Mouse (Mus musculus) megakaryocyte, adult 5-6 weeks (primary cell): ENCODE measurements around the gene Defb33. TPM values are rescaled to one million over a fixed set of nuclear protein-coding genes. Genes with fewer than 3 reads are reported as not detected.

ENCODE experiments used
- ATAC-seq: 2 replicates; pipeline ENCODE4 v1.8.0; 2016; ENCODE audit warnings: mild to moderate bottlenecking, inconsistent platforms; ENCODE audit not compliant: poor library complexity, severe bottlenecking
- total RNA-seq, 2 experiments: library from RNA; stranded (forward) in 1 of 2; stranded (reverse) in 1 of 2; fragments of 153-499, 151-499 nt in 1 of 2; fragments of 221-1000, 200-1000 nt in 1 of 2; gene quantifications; 2 replicates each; pipeline versions ENCODE4 v1.2.3 to v1.2.4; 2015 to 2017

Gene Defb33
- total RNA-seq (2015) (not detected in 2 replicates), total RNA-seq (2017) (not detected in 2 replicates)

DNA sequence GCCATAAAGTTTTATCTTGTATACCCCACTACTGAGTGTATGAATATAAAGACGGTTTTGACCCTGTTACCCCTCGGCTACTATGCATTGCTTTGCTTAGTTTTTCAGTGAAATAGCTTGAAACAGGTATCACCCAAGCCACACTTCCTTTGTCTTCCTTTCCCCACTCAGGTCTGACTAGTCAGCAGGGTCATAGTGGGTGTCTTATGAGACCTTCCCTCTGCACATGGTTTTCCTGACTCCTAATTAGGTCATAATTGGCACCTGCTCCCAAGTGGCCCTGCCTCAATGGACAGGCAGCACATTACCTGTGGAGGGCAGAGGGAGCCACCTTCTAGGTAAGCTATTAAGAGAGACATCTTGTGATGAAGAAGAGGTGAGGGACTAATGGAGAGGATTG, at the start of gene Defb33:
TSS of gene Defb33 (plus strand) at position 301 of the 400 bp plus-strand sequence.
- ATAC-seq = no peak

- ATAC-seq = no peak
Measured at GRCm38 (mm10) chr8:20874608-20875007, 17.9 kb upstream of the Defb33 start.

- ATAC-seq = no peak
Measured at GRCm38 (mm10) chr8:20902527-20902926, 10.1 kb downstream of the Defb33 start, which contains the start of gene Gm15056. Gm15056 (minus strand) TSS chr8:20902627.

- peak; percentile 45; the same call in 1 of the 2 replicates for ATAC-seq
Measured at GRCm38 (mm10) chr8:20907119-20907518, 14.7 kb downstream of the Defb33 start.

- ATAC-seq = peak; percentile 87
Measured at GRCm38 (mm10) chr8:20908256-20908655, 15.8 kb downstream of the Defb33 start.

DNA sequence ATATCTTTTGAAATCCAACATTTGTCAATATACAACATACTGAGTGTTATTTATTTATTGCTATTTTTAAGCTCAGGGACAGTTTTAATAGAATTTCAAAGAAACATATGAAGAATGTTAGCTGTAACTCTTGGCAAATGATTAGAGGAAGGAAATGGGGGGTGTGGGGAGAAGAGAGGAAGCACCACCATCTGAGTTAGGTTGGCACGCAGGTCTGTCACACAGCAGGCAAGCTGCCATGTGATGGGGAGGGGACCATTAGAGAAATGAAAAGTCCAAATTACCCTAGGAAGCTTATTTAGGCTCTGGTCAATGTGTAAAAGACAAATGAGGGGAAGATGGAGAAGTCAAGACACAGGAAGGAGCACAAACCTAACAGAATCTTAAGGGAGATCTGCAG, 19.8 kb downstream of the Defb33 start:
- ATAC-seq = no peak

DNA sequence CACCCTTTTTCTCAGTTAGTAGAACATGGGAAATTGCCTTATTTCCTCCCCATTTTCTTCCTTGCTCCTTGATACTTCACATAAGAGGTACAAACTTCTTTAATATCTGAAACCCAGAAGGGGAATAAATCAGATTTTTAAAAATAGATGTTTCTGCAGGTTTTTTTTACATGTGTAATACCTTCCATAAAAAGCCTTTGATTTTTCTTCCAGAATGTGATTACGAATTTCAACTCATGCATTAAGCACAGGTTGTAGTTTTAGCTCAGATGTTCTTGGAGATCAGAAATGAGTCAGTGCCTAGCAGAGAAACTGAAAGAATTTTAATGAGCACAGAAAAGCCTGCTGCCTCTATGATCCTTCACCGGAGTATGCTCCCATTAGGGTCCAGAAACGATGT, 29.5 kb downstream of the Defb33 start, which contains the start of gene Gm6040:
TSS of gene Gm6040 (minus strand) at position 101 of the 400 bp plus-strand sequence.
- no peak for ATAC-seq

DNA sequence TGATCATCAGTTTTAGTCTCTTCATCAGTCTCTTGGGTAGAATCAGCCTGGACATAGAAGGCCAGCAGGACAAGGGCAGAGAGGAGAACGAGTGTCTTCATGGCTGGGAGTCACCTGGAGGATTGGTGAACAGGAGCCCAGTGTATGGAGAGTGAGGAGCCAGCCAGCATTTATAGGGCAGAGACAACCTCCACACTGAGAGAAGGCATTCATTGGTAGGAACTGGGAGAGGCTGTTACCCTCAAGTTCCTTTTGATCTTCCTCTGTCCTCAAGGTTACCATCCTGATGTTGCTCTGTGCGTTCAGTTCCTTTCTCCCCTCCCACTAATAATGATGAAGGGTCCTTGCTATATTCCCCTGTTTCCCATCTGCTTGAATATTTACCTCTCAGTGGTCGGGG, 52.1 kb downstream of the Defb33 start, which contains the start of gene AY761185:
TSS of gene AY761185 (minus strand) at position 101 of the 400 bp plus-strand sequence.
- no peak for ATAC-seq

Other genes with a start within 250 kb of the Defb33 start
- gene Gm15056, start 10.0 kb downstream of the Defb33 start, total RNA-seq (2015) = not detected in 2 replicates
- not detected in 2 replicates for gene Gm15056, start 10.0 kb downstream of the Defb33 start, total RNA-seq (2017)
- gene Gm6040, start 29.4 kb downstream of the Defb33 start, total RNA-seq (2015) = not detected in 2 replicates
- not detected in 2 replicates for gene Gm6040, start 29.4 kb downstream of the Defb33 start, total RNA-seq (2017)
- not detected in 2 replicates for gene AY761185, start 52.0 kb downstream of the Defb33 start, total RNA-seq (2015)
- not detected in 2 replicates for gene AY761185, start 52.0 kb downstream of the Defb33 start, total RNA-seq (2017)
- gene Defa21, start 132.9 kb downstream of the Defb33 start, total RNA-seq (2015) = not detected in 2 replicates
- gene Defa21, start 132.9 kb downstream of the Defb33 start, total RNA-seq (2017) = not detected in 2 replicates
- gene Defa23, start 162.4 kb downstream of the Defb33 start, total RNA-seq (2015) = not detected in 2 replicates
- not detected in 2 replicates for gene Defa23, start 162.4 kb downstream of the Defb33 start, total RNA-seq (2017)
- not detected in 2 replicates for gene Defa35, start 172.4 kb downstream of the Defb33 start, total RNA-seq (2015)
- gene Defa35, start 172.4 kb downstream of the Defb33 start, total RNA-seq (2017) = not detected in 2 replicates
- gene Defa25, start 191.8 kb downstream of the Defb33 start, total RNA-seq (2015) = not detected in 2 replicates
- not detected in 2 replicates for gene Defa25, start 191.8 kb downstream of the Defb33 start, total RNA-seq (2017)
- gene Gm14851, start 203.4 kb downstream of the Defb33 start, total RNA-seq (2015) = not detected in 2 replicates
- not detected in 2 replicates for gene Gm14851, start 203.4 kb downstream of the Defb33 start, total RNA-seq (2017)
- gene Defa30, start 242.0 kb downstream of the Defb33 start, total RNA-seq (2015) = not detected in 2 replicates
- not detected in 2 replicates for gene Defa30, start 242.0 kb downstream of the Defb33 start, total RNA-seq (2017)